Mouse (Mus musculus) layer of hippocampus, adult 18-20 months (tissue): ENCODE results near the gene Fam160a2. TPM values are rescaled to one million over a fixed set of nuclear protein-coding genes. Genes with fewer than 3 reads are reported as not detected.

ENCODE experiments used
- DNase-seq, 2 experiments: peaks; one replicate each; pipeline ENCODE4 v3.0.0; 2022; ENCODE audit warnings: low spot score in 2 of 2
- long read RNA-seq: library from polyadenylated mRNA; stranded (forward); transcript quantifications from one replicate; pipeline ENCODE4 v2.0.0, GENCODE M21; 2021
- total RNA-seq, 2 experiments: library from RNA; stranded (reverse); gene quantifications; 2 replicates each; pipeline ENCODE4 v1.2.3; 2021

Fam160a2 gene
- 10 to 100 TPM; 55.9 to 59.4 TPM for total RNA-seq
- long read RNA-seq, full-length matches to known transcripts = 50 of 72 reads
- long read RNA-seq, partial matches to known transcripts = 3 of 72 reads
- long read RNA-seq, other reads (novel, unspliced or antisense) = 19 of 72 reads

- peak; percentile 99 for DNase-seq
Observed at GRCm38 (mm10) chr7:105399935-105400624, at the start of gene Fam160a2. Fam160a2 (minus strand) TSS chr7:105400054.

DNA sequence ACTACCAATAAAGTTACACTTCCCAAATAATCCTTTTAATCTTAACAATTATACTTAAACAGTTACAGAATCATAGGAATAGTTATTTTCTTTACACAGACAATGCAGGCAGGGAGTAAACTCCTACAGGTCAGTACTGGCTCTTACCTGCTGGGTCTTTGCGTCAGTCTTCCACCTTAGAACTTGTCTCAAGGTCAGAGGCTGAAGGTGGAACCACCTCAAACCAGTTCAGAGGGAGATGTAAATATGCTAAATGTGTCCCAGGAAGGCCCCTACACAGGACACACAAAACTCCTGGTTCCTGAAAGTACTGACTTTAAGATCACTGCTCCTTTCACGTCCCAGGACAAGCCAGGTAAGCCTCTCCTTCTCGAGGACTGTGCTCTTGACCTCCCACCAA is 45.2 kb upstream of the Fam160a2 start:
- DNase-seq = no peak

DNA sequence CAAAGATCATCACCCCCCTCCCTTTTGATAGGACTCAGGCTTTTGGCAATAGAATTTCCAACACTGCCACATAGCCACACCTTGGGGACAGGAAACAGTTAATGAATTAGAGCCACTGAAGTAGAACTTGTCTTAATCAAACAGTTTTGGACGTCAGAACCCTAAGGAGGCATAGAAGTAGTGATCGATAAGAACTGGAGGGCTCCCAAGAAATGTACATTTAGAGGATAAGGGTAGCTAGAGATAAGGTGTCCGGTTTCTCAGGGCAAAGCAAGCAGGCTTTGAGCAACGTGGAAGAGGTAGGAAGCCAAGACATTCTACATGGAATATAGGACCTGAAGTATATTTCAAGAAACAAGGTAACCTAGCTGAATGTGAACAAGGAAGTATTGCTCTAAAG is 41.6 kb upstream of the Fam160a2 start:
- DNase-seq = no peak

DNA sequence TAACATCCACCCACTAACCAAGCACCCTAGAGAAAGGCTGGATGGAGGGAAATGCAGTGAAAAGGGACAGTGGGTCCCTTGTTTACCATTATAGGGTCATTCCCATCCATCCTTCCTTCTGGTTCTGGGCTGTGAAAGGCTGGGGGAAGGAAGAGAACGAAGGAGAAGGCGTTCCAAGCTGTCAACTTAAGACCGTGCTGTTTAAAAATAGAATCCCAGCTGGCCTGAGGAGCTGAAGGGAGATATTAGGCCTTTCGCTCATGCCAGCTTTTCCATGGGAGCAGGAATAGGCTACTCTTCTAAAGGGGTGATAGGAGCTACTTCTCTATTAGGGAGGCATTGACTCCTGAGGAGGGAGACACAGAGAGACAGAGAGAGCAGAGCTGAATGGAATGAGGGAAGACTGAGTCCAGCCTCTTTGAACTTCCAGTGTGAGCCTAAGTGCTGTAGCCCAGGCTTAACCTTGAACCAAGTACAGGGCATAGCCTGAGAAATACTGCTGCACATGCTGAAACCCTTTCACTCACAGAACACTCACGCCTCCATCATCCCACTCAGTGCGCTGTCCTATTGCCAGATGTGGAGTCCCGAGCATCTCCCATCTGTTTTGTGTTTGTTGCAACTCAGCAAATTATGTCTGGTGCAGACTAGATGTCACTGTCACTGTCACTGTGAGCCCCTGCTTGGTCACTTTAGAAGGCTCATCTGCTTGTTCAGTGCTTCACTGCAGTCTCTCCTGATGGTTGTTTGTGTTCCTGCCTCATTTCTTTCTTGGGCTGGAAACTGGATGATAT is 38.3 kb upstream of the Fam160a2 start:
- DNase-seq = no peak

DNA sequence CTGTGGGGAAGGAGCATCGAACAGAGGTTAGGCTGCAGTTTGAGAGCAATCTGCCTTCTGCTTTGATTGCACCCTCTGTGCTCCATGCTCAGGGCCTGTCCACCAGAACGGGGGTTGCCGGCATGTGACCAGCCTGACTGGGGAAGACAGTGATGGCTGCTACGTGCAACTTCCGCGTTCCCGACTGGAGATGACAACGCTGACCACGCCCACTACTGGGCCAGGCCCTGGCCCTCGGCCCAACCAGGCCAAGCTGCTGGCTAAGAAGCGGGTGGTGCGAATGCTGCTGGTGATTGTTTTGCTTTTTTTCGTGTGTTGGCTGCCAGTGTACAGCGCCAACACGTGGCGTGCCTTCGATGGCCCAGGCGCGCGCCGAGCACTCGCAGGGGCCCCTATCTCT is 34.9 kb upstream of the Fam160a2 start:
- DNase-seq = no peak

- DNase-seq = no peak
Observed at GRCm38 (mm10) chr7:105433859-105434258, 34.0 kb upstream of the Fam160a2 start.

- DNase-seq = no peak
Observed at GRCm38 (mm10) chr7:105432058-105432457, 32.2 kb upstream of the Fam160a2 start.

GRCm38 (mm10) chr7:105426051-105426450 is 26.2 kb upstream of the Fam160a2 start:
- DNase-seq = no peak

DNA sequence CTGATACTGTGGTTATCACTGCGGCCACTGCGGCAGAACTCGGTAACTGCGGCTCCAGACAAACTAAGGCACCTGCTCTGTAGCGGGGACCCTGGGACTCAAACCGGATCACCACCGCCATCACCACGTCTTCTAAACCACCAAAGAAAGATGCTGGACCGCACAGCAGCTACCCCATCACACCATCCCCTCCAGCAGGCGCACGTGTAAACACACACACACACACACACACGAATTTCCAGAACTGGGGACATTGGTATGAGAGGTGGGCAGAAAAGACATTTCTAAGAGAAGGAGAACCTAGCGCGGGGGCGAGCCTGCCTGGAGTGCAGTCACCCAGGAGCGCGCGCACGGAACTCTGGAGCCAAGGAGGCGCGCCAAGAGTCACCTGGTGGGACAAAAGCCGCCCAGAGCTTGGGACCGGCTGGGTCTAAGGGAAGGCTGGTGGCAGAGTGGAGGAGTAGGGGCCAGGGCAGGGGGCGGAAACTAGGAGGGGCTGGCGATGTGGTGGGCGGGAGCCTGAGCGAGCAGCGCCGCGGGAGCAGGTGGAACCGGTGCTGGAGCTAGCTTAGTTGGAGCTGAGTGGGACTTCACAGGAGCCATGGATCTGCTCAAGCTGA is 25.7 kb upstream of the Fam160a2 start, which contains the start of gene Cckbr:
Cckbr (plus strand) TSS at position 308 of the 620 bp plus-strand sequence.
- no peak for DNase-seq

- DNase-seq = no peak
Observed at GRCm38 (mm10) chr7:105424368-105424767, 24.5 kb upstream of the Fam160a2 start.

DNA sequence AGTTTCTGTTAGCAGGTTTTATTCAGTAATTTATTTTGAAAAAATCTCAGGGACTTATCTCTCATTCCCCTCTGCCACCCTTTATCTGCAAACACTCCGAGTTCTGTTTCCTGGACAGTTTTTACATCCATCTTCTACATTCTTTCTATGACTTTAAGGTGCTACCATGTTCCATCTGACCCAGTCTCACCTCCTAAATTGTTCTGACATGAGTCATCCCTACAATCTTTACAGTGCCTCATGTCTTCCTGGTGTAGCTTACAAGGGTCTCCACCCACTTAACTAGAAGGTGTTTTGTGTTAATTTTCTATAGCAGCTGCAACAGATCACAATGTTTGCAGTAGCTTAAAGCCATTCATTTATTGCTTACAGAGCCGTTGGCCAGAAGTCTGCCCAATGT is 21.0 kb upstream of the Fam160a2 start:
- no peak for DNase-seq

GRCm38 (mm10) chr7:105418106-105418505 is 18.3 kb upstream of the Fam160a2 start:
- DNase-seq = no peak

DNA sequence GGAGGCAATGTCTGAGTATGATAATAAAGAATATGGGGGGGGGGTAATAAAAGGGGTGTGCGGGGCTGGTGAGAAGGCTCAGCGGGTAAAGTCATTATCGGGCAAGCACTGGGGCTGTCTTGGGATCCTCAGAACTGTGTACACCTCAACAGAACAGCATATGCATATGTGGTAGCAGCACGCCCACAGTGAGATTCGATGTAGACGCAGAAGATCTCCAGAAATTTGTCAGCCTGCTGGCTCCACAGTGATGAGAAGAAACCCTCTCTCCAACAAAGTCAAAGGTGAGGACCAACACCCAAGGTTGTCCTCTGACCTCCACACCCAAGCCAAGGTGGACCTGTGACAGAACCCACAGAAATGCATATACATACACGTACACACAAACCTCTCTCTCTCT is 16.7 kb upstream of the Fam160a2 start:
- no peak for DNase-seq

DNA sequence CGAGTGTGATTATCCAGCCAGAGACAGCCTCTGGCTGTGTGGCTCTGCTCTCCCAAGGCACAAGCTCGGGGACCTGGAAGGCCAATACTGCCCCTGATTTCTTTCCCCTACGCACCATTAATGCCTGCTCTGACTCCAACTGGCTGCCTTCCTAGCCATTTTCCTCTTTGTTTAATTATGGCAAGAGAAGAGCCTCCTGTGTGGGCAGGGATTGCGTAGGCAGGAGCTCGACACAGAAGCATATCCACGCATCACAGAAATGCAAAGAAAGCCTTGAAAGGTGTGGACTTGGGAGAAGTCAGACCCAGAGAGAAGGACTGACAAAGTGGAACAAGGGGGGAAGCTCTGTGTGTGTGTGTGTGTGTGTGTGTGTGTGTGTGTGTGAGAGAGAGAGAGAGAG is 14.5 kb upstream of the Fam160a2 start:
- DNase-seq = peak in 1 of 2 experiments; percentile 58

- peak; percentile 64 to 94 for DNase-seq
Observed at GRCm38 (mm10) chr7:105411874-105412632, 12.2 kb upstream of the Fam160a2 start.

DNA sequence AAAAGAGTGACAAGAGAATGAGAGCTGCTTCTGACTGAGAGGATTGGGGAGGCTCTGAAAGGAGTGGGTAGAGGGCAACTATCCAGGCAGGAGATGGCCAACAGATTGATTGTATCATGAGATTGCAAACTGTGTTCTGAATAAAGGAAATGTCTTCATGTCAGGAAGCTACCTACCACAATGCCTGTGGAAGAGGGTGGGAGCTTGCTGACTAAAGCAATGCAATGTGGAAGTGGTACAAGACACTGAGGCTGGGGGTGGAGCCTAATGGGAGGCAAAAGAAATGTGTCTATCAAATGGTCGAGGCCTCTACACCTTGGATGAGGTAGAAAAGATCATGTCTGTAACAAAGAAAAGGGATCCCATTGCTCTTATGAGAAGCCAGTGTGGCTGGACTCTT is 6.5 kb upstream of the Fam160a2 start:
- no peak for DNase-seq

GRCm38 (mm10) chr7:105404268-105404667 is 4.4 kb upstream of the Fam160a2 start, which contains the start of gene Cnga4:
Cnga4 (plus strand) TSS chr7:105404568.
- no peak for DNase-seq

- DNase-seq = no peak
Observed at GRCm38 (mm10) chr7:105399058-105399934, 558 bp downstream of the Fam160a2 start.

DNA sequence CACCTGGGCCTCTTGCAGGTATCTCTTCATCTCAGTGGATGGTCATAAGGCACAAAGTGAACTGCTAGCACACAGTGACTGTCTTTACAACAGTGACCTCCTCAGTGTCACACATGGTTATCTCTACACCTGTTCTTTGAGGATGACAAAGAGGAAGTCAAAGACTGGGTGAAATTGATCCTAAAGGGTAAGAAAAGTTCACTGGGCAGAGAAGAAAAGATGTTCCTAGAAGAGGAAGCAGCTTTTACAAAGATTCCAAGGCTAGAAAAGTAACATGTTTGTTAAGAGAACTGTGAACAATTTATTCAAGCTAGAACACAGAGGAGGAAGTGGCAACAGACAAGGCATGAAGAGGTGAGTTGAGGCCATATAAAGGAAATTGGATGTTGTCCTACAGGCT is 3.7 kb downstream of the Fam160a2 start:
- no peak for DNase-seq
